Mouse (Mus musculus): Measurements from ENCODE around the gene Avl9.

DNA sequence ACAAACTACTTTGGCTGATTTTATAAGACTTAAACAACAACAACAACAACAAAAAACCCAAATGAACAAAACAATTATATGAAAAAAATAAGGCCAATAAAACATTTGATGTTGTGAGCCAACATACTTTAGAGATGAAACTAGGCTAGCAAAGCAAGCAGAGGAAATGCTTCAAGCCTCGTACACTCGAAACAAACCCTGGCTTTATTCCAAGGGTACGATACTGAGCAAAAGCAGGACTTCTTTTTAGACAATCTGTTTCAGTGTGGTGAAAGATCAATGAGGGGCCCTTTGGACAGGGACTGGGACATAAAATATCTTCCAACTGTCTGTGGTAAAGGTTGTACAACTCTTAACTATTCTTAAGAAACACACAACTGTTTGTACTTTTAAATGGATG, 61.1 kb downstream of the Avl9 start:
- TF ChIP-seq CTCF (IDR thresholded peaks at IDR 0.05; ENCODE audit: control insufficient read depth, insufficient read depth, insufficient read length) (no peak), MAX (IDR thresholded peaks at IDR 0.05) (no peak), MYOG (IDR thresholded peaks at IDR 0.05; ENCODE audit: control insufficient read depth, extremely low read depth, insufficient read length) (no peak)
